Mouse (Mus musculus) inflammation-experienced regulatory T-cells, adult 6 months (primary cell): ENCODE results near the gene Ppp2r3c. TPM values are rescaled to one million over a fixed set of nuclear protein-coding genes. Genes with fewer than 3 reads are reported as not detected.
"Not testable (repeated sequence)": the region's sequence is repeated elsewhere in the genome, so short reads cannot be mapped to it uniquely, and the experiment has no call there.

ENCODE experiments used
- ATAC-seq: one replicate; pipeline ENCODE4 v1.8.0; 2017
- polyA plus RNA-seq, 3 experiments: library from polyadenylated mRNA; unstranded; fragments of 100-300 nt; shearing (Covaris generic); gene quantifications; one replicate each; pipeline ENCODE4 v1.2.1; 2017

Ppp2r3c gene
- polyA plus RNA-seq, 3 experiments from 2014 or later = 18.1 to 32.2 (median 20.8) TPM

GRCm38 (mm10) chr12:55263385-55263784, 39.4 kb downstream of the Ppp2r3c start:
- ATAC-seq = not testable (repeated sequence)

DNA sequence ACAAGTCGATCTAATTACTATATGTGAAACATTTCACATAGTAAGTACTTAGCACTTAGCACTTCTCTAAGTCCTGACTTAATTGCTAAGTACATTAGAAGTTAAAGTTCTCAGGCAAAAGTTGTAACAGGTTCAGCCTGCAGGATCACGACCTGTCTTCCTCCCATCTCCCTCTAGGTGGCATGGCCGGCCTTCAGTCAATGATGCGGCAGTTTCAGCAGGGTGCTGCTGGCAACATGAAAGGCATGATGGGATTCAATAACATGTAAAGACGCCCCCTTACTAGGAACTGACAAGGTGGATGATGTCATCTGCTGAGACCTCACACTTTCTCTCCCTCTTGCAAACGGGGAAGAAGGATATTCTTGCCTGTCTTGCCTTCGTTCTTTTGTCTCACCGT, 40.8 kb downstream of the Ppp2r3c start:
- not testable (repeated sequence) for ATAC-seq

DNA sequence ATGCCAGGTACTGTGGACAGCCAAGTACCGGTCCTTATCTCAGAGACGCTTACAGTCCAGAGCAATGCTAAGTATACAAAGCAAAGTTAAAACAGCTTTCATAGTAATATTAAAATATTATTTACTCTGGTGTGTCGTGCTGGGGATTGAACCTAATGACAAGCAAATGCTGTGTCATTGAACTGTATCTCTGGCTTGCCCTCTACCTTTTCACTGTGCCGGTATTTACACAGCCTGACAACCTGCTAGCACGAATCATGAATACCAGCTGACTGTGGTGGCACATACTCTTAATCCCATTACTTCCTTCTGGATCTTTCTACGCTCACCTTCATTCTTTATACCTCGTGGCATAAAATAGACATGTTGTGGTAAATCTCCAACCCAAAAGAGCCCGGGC, 60.6 kb downstream of the Ppp2r3c start:
- ATAC-seq = not testable (repeated sequence)

DNA sequence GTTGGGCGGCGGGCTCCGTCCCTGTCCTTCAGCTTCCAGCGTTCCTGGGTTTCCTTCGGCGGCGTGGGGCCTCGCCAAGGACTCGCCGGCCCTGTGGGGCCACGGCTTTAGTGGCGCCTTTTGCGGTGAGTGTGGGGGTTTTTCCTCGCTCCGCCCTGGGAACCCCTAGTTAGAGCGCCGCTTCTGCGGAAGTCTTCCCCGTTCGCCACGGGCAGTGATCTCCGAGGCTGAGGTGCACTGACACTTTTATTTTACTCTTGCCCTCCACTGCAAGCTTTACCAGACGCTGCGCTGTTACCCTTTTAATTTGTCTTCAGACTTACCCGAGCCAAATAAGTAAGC, 72.3 kb downstream of the Ppp2r3c start:
- peak; percentile 67 for ATAC-seq

DNA sequence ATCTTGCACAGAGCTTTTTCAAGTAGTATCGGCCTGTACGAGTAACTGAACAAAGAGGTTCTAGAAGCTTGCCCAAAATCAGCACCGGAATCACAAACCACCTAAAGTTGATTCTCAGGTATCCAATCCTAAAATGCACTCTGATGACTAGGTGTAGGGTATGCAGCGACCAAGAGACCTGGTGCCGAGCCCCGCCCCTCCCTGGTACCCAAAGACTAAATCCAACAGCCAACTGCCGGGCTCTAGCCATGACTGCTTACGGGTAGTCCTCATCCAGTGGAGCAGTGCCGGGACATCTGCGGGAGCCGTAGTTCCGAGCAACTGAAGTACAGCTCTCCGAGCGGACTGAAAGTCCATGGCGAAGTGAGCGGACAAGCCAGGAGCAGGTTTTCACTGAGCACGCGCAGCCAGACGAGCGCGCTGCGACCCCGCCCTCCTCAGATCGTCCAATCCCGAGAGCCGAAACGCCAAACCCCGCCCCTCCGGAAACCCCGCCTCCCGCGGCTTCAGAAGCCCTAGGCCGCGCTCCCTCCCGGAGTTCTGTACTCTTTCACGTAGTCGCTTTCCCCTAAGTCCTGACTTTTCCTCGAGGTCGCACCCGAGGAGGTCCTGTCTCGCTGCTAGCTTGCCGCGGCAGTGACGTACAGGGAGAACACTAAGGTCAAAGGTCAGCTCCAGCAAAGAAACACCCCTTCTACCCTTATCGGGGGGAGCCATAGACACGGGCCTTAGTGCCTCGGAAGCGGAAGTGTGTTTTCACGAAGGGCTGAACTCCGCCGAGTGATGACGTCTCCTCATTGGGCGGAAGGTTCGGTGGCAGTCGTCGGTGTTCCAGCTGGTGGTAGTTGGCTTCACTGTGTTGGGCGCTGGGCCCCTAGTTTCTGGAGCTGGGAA, 72.9 kb downstream of the Ppp2r3c start, which contains the start of gene Srp54c:
TSS of gene Srp54c (plus strand) at position 543 of the 894 bp plus-strand sequence.
- peak; percentile 92 for ATAC-seq

Other genes with a start within 250 kb of the Ppp2r3c start
- 10 to 100 TPM; 18.7 to 24.4 (median 18.7) TPM for gene 2700097O09Rik, start 222.9 kb downstream of the Ppp2r3c start, polyA plus RNA-seq
- gene Srp54a, start 222.7 kb downstream of the Ppp2r3c start, polyA plus RNA-seq = 100 to 1,000 TPM; 136 to 177 (median 154) TPM
- 10 to 100 TPM; 15.6 to 28.9 (median 16.6) TPM for gene Fam177a, start 178.5 kb downstream of the Ppp2r3c start, polyA plus RNA-seq
- gene Srp54b, start 147.9 kb downstream of the Ppp2r3c start, polyA plus RNA-seq = 10 to 100 TPM; 32.8 to 49.1 (median 34.4) TPM
- not detected for gene 1700047I17Rik2, start 103.4 kb downstream of the Ppp2r3c start, polyA plus RNA-seq
- gene Srp54c, start 72.8 kb downstream of the Ppp2r3c start, polyA plus RNA-seq = 10 to 100 TPM; 51.2 to 68.8 (median 54.5) TPM
- 10 to 100 TPM in 1 of 3 experiments, 1 to 10 TPM in 2; 6.1 to 10.2 (median 9.4) TPM for gene 1110008L16Rik, start 3.4 kb downstream of the Ppp2r3c start, polyA plus RNA-seq
- gene Psma6, start 81.2 kb upstream of the Ppp2r3c start, polyA plus RNA-seq = 100 to 1,000 TPM; 255 to 323 (median 266) TPM
- gene Nfkbia, start 189.6 kb upstream of the Ppp2r3c start, polyA plus RNA-seq = 100 to 1,000 TPM; 545 to 574 (median 562) TPM